Mouse (Mus musculus) forebrain, embryonic 10.5 days (tissue): Measurements from ENCODE around the gene Hist1h3e. TPM values are rescaled to one million over a fixed set of nuclear protein-coding genes. Genes with fewer than 3 reads are reported as not detected.
"Not testable (repeated sequence)": the region's sequence is repeated elsewhere in the genome, so short reads cannot be mapped to it uniquely, and the experiment has no call there.

Experiments used
- DNase-seq: peaks from one replicate; pipeline ENCODE4 v3.0.0-alpha.2; 2017; ENCODE audit warnings: low spot score; ENCODE audit errors: extremely low spot score
- H3K27ac ChIP-seq: fragments of 300-500 bp; sonication (generic); 2 replicates; pipeline ENCODE4 v1.5.1; 2016; ENCODE audit warnings: mild to moderate bottlenecking
- H3K27me3 ChIP-seq: fragments of 300-500 bp; sonication (generic); 2 replicates; pipeline ENCODE4 v1.6.1; 2016; ENCODE audit warnings: mild to moderate bottlenecking; ENCODE audit not compliant: poor library complexity, severe bottlenecking
- H3K36me3 ChIP-seq: fragments of 300-500 bp; sonication (generic); replicated peaks from 2 replicates; pipeline ENCODE4 v1.6.1; 2016; ENCODE audit warnings: mild to moderate bottlenecking, moderate library complexity
- H3K4me1 ChIP-seq: fragments of 300-500 bp; sonication (generic); 2 replicates; pipeline ENCODE4 v1.6.1; 2016
- H3K4me3 ChIP-seq: fragments of 300-500 bp; sonication (generic); 2 replicates; pipeline ENCODE4 v1.5.1; 2016; ENCODE audit warnings: mild to moderate bottlenecking, moderate library complexity
- H3K9me3 ChIP-seq: fragments of 300-500 bp; sonication (generic); 2 replicates; pipeline ENCODE4 v1.6.1; 2016; ENCODE audit warnings: mild to moderate bottlenecking, moderate library complexity
- WGBS: fragments of 180-500 bp; shearing (Covaris S2); methylation state at CpG from one replicate; pipeline ENCODE4 v1.1.7; 2016; 5-methylcytosine and 5-hydroxymethylcytosine counted together
- polyA plus RNA-seq: library from polyadenylated mRNA; unstranded; fragments of >200 nt; fragmentation: Nextera tagmentation; extraction: Ambion mirVana; gene quantifications from 2 replicates; pipeline ENCODE4 v1.2.1, GENCODE M21; 2016

Hist1h3e gene
- polyA plus RNA-seq, 1 experiment from 2014 or later, result 6.1 TPM

GRCm38 (mm10) chr13:23577835-23578234 is 15.7 kb upstream of the Hist1h3e start:
- peaks cover 47% of the 10 kb centered on the region for H3K4me1 ChIP-seq
- WGBS, result 88% methylated on average over 1 of the region's 1 CpGs
- no peak for DNase-seq
- H3K36me3 ChIP-seq, result no peaks in the 10 kb centered on the region
- H3K4me3 ChIP-seq, result no peak overlapping the region
- H3K9me3 ChIP-seq, result no peaks in the 10 kb centered on the region
- H3K27ac ChIP-seq, result peak overlapping the region; percentile 95
- no peaks in the 10 kb centered on the region for H3K27me3 ChIP-seq

DNA sequence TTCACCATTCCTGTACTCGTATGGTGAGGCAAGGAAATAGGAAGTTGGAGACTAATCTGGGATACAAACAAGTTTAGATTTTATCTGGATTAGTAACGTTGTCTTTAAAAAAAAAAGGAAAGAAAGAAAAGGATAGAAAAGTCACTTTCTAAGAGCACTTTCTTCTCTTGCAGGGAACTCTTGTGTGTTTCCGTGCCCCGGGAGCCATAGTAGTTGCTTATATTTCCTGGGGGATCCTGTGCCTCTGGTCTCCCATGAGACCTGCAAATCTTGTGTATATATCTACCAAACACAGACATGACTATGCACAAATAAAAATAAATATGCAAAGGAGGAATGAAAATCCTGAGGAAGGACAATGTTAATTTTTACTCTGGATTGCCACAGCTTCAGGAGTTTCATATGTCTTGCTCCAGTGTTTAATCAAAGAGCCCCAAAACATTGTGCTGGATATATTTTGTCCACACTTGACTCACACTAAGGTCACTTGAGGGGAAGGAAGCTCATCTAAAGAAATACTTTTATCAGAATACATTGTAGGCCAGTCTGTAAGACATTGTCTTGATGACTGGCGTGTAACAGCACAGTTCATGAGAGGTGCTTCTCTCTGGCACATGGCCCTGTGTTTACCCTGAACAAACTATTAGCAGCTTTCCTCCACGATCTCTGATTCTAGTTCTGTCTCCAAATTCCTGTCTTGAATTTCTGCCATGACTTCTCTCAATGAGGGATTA is 14.9 kb upstream of the Hist1h3e start:
- peak overlapping the region; percentile 95 for H3K27ac ChIP-seq
- peak; percentile 30 for DNase-seq
- peaks cover 46% of the 10 kb centered on the region for H3K4me1 ChIP-seq
- H3K9me3 ChIP-seq, result no peaks in the 10 kb centered on the region
- H3K4me3 ChIP-seq, result peak overlapping the region; percentile 62
- H3K27me3 ChIP-seq, result no peaks in the 10 kb centered on the region
- H3K36me3 ChIP-seq, result no peaks in the 10 kb centered on the region
- WGBS, result 56% methylated on average over 6 of the region's 6 CpGs

DNA sequence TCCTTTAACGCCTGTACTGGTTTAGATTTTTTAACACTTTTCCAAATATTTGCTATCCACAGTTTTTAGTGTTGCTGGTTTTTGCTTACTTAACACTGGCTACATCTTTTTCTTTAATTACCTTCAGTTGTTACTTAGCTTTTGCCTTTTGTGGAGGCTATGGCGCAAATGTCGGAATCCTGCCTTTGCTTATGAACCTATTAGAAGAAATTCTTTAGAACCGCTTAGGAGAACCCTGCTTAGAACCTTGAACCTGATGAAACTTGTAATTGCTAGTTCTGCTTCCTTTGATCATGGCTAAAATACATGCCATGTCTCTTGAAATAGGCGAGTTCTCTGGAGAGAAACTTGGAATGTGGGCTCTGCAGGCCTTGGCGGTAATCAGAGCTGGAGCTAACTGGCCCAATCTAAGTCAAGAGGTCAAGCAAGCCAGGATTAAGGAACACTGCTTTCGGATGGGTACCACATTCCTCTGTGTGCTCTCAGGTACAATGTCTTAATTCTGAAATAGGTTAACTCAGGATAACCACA is 14.2 kb upstream of the Hist1h3e start:
- H3K4me3 ChIP-seq, result peak overlapping the region; percentile 62
- DNase-seq, result peak; percentile 62
- no peaks in the 10 kb centered on the region for H3K27me3 ChIP-seq
- no peaks in the 10 kb centered on the region for H3K9me3 ChIP-seq
- no peaks in the 10 kb centered on the region for H3K36me3 ChIP-seq
- WGBS, result 2% methylated on average over 7 of the region's 7 CpGs
- peak overlapping the region; percentile 95 for H3K27ac ChIP-seq
- H3K4me1 ChIP-seq, result peaks cover 42% of the 10 kb centered on the region

GRCm38 (mm10) chr13:23575864-23576313 is 13.7 kb upstream of the Hist1h3e start:
- Histone ChIP-seq H3K4me3 (peak overlapping the region; percentile 62), H3K4me1 (peaks cover 39% of the 10 kb centered on the region), H3K27ac (peak overlapping the region; percentile 95)
- not testable (repeated sequence) for H3K9me3 ChIP-seq, H3K27me3 ChIP-seq, H3K36me3 ChIP-seq
- peak; percentile 26 for DNase-seq
- whole genome bisulfite sequencing, result 0% methylated on average over 11 of the region's 40 CpGs

DNA sequence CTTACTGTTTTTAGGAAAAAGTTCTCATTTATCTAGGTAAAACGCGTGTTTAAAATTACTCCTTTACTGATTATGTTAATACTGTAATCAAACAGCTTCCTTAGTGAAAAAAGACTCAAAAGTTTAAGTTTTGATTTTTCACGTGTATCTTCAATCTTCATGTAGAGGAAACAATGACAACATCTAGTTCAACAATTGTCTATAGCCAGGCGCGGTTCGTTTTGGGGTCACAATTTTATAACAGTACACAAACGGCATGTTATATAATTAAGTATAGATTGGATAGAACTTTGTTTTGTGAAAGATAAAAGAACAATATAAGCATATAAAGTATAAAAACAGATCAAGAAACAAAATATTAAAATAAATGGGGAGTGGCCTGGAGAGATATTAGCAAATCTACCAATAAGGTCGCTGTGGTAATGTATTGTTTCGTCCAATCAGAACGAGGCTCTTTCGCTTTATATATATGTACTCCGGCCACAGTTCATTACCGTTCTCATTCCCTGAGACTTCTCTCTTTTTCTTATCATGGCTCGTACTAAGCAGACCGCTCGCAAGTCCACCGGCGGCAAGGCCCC is 13.2 kb upstream of the Hist1h3e start, which contains the start of gene Hist1h3d:
TSS of gene Hist1h3d (plus strand) at position 493 of the 581 bp plus-strand sequence.
- Histone ChIP-seq H3K36me3 (no peaks in the 10 kb centered on the region), H3K27me3 (no peaks in the 10 kb centered on the region), H3K9me3 (no peaks in the 10 kb centered on the region), H3K27ac (peak within 1 kb of the TSS; percentile 95), H3K4me3 (peak within 1 kb of the TSS; percentile 62), H3K4me1 (peaks cover 34% of the 10 kb centered on the region)
- peak; percentile 57 for DNase-seq
- WGBS, result under 1% methylated on average over 18 of the region's 18 CpGs

- DNase-seq, H3K9me3 ChIP-seq, H3K27me3 ChIP-seq, H3K36me3 ChIP-seq: not testable (repeated sequence)
- Histone ChIP-seq H3K4me1 (peaks cover 38% of the 10 kb centered on the region), H3K27ac (peak overlapping the region; percentile 95), H3K4me3 (peak overlapping the region; percentile 62)
- under 1% methylated on average over 15 of the region's 39 CpGs for WGBS
Observed at GRCm38 (mm10) chr13:23574546-23575170, 12.5 kb upstream of the Hist1h3e start.

DNA sequence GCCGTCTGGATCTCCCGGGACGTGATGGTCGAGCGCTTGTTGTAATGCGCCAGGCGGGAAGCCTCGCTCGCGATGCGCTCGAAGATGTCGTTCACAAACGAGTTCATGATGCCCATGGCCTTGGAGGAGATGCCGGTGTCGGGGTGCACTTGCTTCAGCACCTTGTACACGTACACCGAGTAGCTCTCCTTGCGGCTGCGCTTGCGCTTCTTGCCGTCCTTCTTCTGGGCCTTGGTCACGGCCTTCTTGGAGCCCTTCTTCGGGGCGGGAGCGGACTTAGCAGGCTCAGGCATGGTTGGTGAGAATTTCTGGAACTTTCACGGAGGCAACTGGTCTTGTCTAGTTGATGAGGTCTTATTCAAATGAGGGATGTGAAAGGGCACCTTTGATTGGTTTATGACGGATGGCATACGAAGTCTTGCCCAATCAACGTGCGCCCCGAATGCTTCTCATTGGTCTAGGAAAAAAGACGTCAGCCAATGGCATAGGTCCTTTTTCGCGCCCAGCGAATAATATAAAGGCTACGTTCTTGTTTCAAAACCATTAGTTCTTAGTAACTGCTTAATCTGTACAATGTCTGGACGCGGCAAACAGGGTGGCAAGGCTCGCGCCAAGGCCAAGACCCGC is 11.8 kb upstream of the Hist1h3e start, which contains the start of the genes Hist1h2bf and Hist1h2ad:
TSS of gene Hist1h2bf (minus strand) at position 299 of the 627 bp plus-strand sequence.
TSS of gene Hist1h2ad (plus strand) at position 484 of the 627 bp plus-strand sequence.
- Histone ChIP-seq H3K27ac (peak within 1 kb of the TSS; percentile 95), H3K4me3 (peak within 1 kb of the TSS; percentile 62), H3K4me1 (peaks cover 42% of the 10 kb centered on the region)
- WGBS, result under 1% methylated on average over 42 of the region's 42 CpGs
- not testable (repeated sequence) for H3K27me3 ChIP-seq, H3K36me3 ChIP-seq, H3K9me3 ChIP-seq
- peak; percentile 90 for DNase-seq

GRCm38 (mm10) chr13:23573034-23573897 is 11.1 kb upstream of the Hist1h3e start:
- Histone ChIP-seq H3K4me1 (peaks cover 42% of the 10 kb centered on the region), H3K4me3 (peak overlapping the region; percentile 55), H3K27ac (peak overlapping the region; percentile 93)
- DNase-seq, result peak; percentile 21
- H3K27me3 ChIP-seq, H3K36me3 ChIP-seq, H3K9me3 ChIP-seq: not testable (repeated sequence)
- WGBS, result 12% methylated on average over 20 of the region's 20 CpGs

DNA sequence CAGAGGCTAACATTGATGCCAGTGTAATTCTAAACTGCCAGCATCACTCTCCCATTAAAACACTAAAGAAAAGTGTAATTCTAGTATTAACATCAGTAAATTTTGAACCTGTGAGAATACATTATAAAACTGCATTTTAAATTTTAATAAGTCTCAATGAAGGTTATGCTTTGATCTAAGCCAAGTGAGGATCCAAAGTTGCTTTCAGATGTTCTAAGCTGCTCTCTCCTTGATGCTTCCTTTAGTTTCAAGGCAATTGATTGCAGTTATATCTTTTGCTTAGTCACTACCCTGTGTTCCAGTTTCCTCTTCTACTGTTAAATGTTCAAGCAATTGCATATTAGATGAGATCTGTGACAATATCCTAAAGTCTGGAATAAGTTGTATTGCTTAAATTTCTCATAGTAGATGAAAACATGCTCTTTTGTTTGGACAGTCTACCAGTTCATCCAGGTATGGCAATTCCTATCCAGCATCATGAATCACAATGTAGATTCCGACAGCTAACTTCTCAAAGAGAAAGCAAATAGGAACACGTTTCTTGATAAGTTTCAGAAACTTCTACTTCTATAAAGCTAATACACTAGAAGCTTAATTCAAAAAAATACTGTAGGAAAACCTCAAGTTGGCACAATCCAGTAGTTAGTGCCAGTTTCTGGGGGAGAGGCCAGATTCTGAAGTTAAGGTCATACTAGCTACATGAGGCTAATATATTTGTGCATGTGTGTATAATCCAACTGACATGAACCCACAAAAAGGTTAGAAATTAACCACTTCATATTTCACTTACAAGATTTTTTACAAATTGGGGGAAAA is 10.3 kb upstream of the Hist1h3e start:
- peaks cover 40% of the 10 kb centered on the region for H3K4me1 ChIP-seq
- WGBS, result 43% methylated on average over 2 of the region's 2 CpGs
- H3K9me3 ChIP-seq, result no peaks in the 10 kb centered on the region
- H3K36me3 ChIP-seq, result no peaks in the 10 kb centered on the region
- H3K4me3 ChIP-seq, result peak overlapping the region; percentile 55
- no peak for DNase-seq
- no peaks in the 10 kb centered on the region for H3K27me3 ChIP-seq
- peak overlapping the region; percentile 93 for H3K27ac ChIP-seq

DNA sequence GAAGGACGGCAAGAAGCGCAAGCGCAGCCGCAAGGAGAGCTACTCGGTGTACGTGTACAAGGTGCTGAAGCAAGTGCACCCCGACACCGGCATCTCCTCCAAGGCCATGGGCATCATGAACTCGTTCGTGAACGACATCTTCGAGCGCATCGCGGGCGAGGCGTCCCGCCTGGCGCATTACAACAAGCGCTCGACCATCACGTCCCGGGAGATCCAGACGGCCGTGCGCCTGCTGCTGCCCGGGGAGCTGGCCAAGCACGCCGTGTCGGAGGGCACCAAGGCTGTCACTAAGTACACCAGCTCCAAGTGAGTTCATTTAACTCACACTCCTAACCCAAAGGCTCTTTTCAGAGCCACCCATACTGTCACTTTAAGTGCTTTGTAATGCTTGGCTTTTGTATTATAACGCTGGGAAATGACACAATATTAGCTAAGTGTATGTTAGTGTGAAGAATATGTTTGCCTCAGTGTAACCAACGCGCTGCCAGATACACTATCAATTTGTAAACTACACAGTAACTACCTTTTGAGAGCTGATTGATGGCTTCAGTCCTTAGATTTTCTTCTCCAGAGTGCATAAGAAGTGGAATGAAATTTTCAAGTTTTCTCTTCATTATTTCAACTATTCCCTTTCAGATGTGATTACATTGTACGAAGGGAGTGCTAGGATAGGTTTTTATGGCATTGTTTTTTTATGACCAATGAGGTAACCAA is 9.5 kb upstream of the Hist1h3e start:
- not testable (repeated sequence) for H3K9me3 ChIP-seq, H3K27me3 ChIP-seq, H3K36me3 ChIP-seq
- H3K27ac ChIP-seq, result peak overlapping the region; percentile 98
- under 1% methylated on average over 13 of the region's 34 CpGs for WGBS
- peak overlapping the region; percentile 55 for H3K4me3 ChIP-seq
- H3K4me1 ChIP-seq, result peaks cover 33% of the 10 kb centered on the region
- DNase-seq, result peak; percentile 20
